Mouse (Mus musculus) bone marrow, adult 2 months (tissue): ENCODE measurements around the gene Myrip.

Experiments
- CTCF ChIP-seq: fragments of 200-500 bp; IDR thresholded peaks from 2 replicates; pipeline ENCODE4 v1.5.1; 2011; ENCODE audit warnings: low read length, control low read depth; ENCODE audit not compliant: control insufficient read depth, insufficient read depth
- POLR2A ChIP-seq: fragments of 200-500 bp; IDR thresholded peaks from 2 replicates; pipeline ENCODE4 v1.6.1; 2011; ENCODE audit warnings: low read depth, mild to moderate bottlenecking, control low read depth, low read length, borderline replicate concordance; ENCODE audit not compliant: control insufficient read depth

DNA sequence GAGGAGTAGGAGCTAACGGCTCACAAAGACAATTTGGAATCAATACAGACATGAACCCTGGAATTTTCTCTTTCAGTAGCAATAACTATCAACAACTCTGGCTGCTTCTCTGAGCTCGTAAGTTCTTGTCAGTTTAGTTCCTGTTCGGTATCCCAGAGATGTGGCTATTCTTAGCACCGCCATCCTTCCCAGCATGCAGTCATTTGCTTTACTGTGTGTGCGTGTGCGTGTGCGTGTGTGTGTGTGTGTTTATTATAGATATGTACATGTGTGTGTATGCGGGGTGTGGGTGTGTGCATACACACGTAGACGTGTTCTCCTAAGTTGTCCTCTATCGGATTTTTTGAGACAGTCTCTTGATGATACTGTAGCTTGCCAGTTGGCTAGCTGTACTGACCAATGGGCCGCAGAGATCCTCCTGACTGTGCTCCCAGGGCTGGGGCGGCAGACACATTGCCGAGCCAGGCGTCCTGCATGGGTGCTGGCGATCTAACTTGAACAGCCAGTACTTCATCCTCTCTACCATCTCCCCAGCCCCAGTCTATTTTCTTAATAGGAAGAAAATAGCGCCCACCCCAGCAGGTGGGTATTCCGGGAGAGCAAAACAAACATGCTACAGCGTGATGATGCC, 63.5 kb downstream of the Myrip start:
- TF ChIP-seq CTCF (no peak), POLR2A (no peak)
